Mouse (Mus musculus): ENCODE results near the gene Gm960. TPM values are rescaled to one million over a fixed set of nuclear protein-coding genes. Genes with fewer than 3 reads are reported as not detected.

Gene Gm960
- polyA plus RNA-seq (2014; fragmentation: Illumina TruSeq; extraction: RNeasy Lipid Tissue Mini Kit (QIAGEN cat#74804); ENCODE audit: low read depth, low replicate concordance): 1.9 TPM

DNA sequence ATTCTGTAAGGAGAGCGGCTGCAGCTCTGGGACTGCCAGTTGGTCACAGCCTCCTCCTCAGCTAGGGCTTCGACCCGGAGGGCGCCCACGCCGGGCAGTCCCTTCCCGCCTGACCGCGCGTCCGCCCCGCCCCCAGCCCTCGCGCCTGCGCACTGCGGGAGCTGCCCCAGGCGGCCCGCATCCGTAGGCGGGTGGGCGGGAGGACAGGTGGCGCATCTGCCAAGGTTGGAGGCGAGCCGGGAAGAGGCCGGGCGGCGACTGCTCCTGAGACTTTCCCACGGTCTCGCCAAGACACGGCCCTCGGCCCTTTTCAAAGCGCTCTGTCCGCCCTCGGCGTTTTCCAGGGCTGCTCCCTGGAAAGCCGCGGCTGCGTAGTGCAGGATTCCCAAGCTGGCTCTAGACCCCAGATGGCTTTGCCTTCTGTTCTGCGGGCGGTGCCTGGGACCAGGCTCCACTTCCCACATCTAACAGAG is at the start of gene Gm960:
Gene Gm960, minus strand, starts transcription at position 464 of the 473 bp plus-strand sequence.

DNA sequence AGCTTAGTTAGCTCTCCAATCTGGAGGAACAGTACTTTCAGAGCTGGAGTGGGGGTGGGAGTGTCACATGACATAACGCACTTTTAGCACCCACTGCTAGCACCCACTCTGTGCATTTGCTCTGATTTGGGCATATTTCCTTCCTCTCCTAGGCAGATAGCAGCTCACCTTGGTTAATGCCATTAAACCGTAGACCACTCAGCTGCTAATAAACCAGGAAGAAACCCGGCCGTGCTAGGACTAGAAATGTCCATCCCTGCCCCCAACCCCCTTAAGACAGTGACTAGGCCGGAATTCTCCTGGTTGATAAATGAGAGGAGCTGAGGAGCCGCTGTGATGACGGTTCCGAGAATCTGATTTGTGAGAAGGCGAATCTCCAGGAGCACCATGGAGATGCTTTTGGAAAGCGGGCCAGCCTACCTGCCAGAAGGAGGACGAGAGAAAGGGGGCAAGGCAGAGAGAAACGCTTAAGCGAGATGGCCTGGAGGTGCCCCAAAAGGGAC is 12.7 kb upstream of the Gm960 start, which contains the start of gene Sptbn2:
Gene Sptbn2, plus strand, starts transcription at position 70 of the 503 bp plus-strand sequence.

DNA sequence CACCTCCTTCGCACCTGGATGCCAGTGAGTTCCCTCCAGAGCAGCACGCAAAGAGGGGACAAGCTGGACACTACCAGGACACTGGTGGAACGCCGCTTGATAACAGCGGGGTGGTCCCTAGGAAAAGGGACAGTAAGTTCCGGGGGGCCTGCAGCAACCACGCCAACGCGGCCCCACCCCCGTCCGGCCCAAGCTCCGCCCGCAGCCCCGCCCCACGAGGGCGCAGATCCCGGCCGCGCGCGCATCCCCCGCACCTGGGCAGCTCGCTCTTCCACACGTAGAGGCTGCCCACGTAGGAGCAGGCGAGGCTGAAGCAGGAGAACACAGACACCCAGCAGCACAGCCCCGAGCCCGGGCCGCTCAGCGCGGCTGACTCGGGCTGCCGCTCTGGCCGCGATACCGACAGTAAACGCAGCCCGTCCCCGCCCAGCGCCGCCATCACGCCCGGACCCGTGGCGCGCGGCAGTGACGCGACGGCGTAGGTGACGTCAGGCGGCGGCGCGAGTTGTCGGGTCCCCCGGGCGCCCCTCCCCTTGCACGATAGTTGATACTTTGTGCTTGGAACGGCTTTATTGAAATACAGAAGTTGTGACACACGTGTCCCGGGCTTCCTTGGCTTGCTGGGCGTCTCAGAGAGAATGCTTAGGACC is 73.2 kb downstream of the Gm960 start, which contains the start of gene Rce1:
Gene Rce1, minus strand, starts transcription at position 463 of the 650 bp plus-strand sequence.

DNA sequence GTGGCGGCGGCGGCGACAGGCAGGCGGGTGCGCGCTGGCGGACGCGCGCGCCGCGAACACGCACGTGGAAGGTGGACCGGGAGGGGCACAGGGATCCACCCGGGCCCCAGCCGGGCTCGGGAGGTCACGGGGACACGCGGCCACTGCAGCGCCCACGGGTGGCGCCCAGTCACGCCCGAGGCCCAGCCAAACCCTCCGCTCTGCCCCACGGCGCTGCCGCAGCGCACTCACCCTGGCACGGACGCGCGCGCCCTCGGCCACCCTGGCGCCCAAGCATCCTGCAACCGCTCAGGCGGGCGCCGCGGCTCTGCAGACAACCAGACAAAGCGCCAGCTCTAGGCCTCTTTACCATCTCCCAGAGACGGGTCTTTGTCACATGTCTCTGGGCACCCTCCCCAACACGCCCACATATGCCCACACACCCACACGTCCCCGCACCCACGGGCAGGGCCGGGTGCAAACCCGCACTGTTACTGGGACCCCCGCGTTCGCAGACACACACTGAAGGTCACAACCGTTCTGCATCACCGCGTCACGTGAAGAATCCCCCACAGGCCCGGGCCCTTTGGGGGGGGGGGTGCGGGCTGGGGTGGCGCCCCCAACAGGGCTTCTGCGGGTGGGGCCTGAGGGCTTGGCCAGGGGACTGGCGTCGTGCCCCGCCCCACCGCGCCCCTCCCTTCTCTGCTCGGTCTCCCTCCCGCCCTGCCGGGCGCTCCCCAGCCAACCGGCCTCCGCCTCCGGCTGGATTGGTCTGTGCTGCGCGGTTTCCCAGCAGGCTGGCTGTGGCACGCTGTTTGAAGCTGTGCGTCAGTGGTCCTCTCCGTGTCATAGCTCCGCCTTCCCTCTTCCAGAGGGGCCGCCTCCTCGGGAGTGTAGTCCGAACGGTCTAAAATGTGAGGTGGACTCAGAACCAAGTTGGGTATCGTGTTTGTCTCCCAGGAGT is 83.0 kb downstream of the Gm960 start, which contains the start of gene Lrfn4:
Gene Lrfn4, minus strand, starts transcription at position 517 of the 943 bp plus-strand sequence.

Other genes with a start within 250 kb of the Gm960 start
- not detected for gene Syt12, start 221.2 kb downstream of the Gm960 start, polyA plus RNA-seq (2014; fragmentation: Illumina TruSeq; extraction: RNeasy Lipid Tissue Mini Kit (QIAGEN cat#74804); ENCODE audit: low read depth, low replicate concordance)
- gene 2010003K11Rik, start 200.1 kb downstream of the Gm960 start, polyA plus RNA-seq (2014; fragmentation: Illumina TruSeq; extraction: RNeasy Lipid Tissue Mini Kit (QIAGEN cat#74804); ENCODE audit: low read depth, low replicate concordance): 0.18 TPM
- 0.39 TPM for gene Pcx, start 188.2 kb downstream of the Gm960 start, polyA plus RNA-seq (2014; fragmentation: Illumina TruSeq; extraction: RNeasy Lipid Tissue Mini Kit (QIAGEN cat#74804); ENCODE audit: low read depth, low replicate concordance)
- gene Lrfn4, start 83.0 kb downstream of the Gm960 start, polyA plus RNA-seq (2014; fragmentation: Illumina TruSeq; extraction: RNeasy Lipid Tissue Mini Kit (QIAGEN cat#74804); ENCODE audit: low read depth, low replicate concordance): not detected
- gene Rce1, start 73.0 kb downstream of the Gm960 start, polyA plus RNA-seq (2014; fragmentation: Illumina TruSeq; extraction: RNeasy Lipid Tissue Mini Kit (QIAGEN cat#74804); ENCODE audit: low read depth, low replicate concordance): 2.3 TPM
- gene Sptbn2, start 12.5 kb upstream of the Gm960 start, polyA plus RNA-seq (2014; fragmentation: Illumina TruSeq; extraction: RNeasy Lipid Tissue Mini Kit (QIAGEN cat#74804); ENCODE audit: low read depth, low replicate concordance): 0.13 TPM
- gene Rbm4b, start 57.8 kb upstream of the Gm960 start, polyA plus RNA-seq (2014; fragmentation: Illumina TruSeq; extraction: RNeasy Lipid Tissue Mini Kit (QIAGEN cat#74804); ENCODE audit: low read depth, low replicate concordance): 73.0 TPM
- 11.1 TPM for gene Rbm4, start 95.2 kb upstream of the Gm960 start, polyA plus RNA-seq (2014; fragmentation: Illumina TruSeq; extraction: RNeasy Lipid Tissue Mini Kit (QIAGEN cat#74804); ENCODE audit: low read depth, low replicate concordance)
- gene Gm21992, start 112.9 kb upstream of the Gm960 start, polyA plus RNA-seq (2014; fragmentation: Illumina TruSeq; extraction: RNeasy Lipid Tissue Mini Kit (QIAGEN cat#74804); ENCODE audit: low read depth, low replicate concordance): 4.2 TPM
- gene Rbm14, start 113.0 kb upstream of the Gm960 start, polyA plus RNA-seq (2014; fragmentation: Illumina TruSeq; extraction: RNeasy Lipid Tissue Mini Kit (QIAGEN cat#74804); ENCODE audit: low read depth, low replicate concordance): 7.7 TPM
- 1.5 TPM for gene Ccs, start 140.7 kb upstream of the Gm960 start, polyA plus RNA-seq (2014; fragmentation: Illumina TruSeq; extraction: RNeasy Lipid Tissue Mini Kit (QIAGEN cat#74804); ENCODE audit: low read depth, low replicate concordance)
- 31.7 TPM for gene Ccdc87, start 140.7 kb upstream of the Gm960 start, polyA plus RNA-seq (2014; fragmentation: Illumina TruSeq; extraction: RNeasy Lipid Tissue Mini Kit (QIAGEN cat#74804); ENCODE audit: low read depth, low replicate concordance)
- 10.1 TPM for gene Ctsf, start 156.5 kb upstream of the Gm960 start, polyA plus RNA-seq (2014; fragmentation: Illumina TruSeq; extraction: RNeasy Lipid Tissue Mini Kit (QIAGEN cat#74804); ENCODE audit: low read depth, low replicate concordance)
- gene Actn3, start 179.2 kb upstream of the Gm960 start, polyA plus RNA-seq (2014; fragmentation: Illumina TruSeq; extraction: RNeasy Lipid Tissue Mini Kit (QIAGEN cat#74804); ENCODE audit: low read depth, low replicate concordance): 0.50 TPM
- 6.2 TPM for gene Zdhhc24, start 180.0 kb upstream of the Gm960 start, polyA plus RNA-seq (2014; fragmentation: Illumina TruSeq; extraction: RNeasy Lipid Tissue Mini Kit (QIAGEN cat#74804); ENCODE audit: low read depth, low replicate concordance)
- gene Bbs1, start 208.0 kb upstream of the Gm960 start, polyA plus RNA-seq (2014; fragmentation: Illumina TruSeq; extraction: RNeasy Lipid Tissue Mini Kit (QIAGEN cat#74804); ENCODE audit: low read depth, low replicate concordance): 10.4 TPM
- gene Dpp3, start 229.6 kb upstream of the Gm960 start, polyA plus RNA-seq (2014; fragmentation: Illumina TruSeq; extraction: RNeasy Lipid Tissue Mini Kit (QIAGEN cat#74804); ENCODE audit: low read depth, low replicate concordance): 3.0 TPM
- 0.28 TPM for gene Peli3, start 244.5 kb upstream of the Gm960 start, polyA plus RNA-seq (2014; fragmentation: Illumina TruSeq; extraction: RNeasy Lipid Tissue Mini Kit (QIAGEN cat#74804); ENCODE audit: low read depth, low replicate concordance)